Mouse (Mus musculus) forebrain, embryonic 11.5 days (tissue): Measurements from ENCODE around the gene 4933425L06Rik. TPM values are rescaled to one million over a fixed set of nuclear protein-coding genes. Genes with fewer than 3 reads are reported as not detected.
A peak's percentile ranks its signal among the peaks of the same experiment; 100 is the strongest.

ENCODE experiments used
- ATAC-seq: fragments of 200-750 bp; cut with Nextera tagmentation; replicated peaks from 2 replicates; pipeline ENCODE4 v1.8.0; 2017; ENCODE audit warnings: moderate TSS enrichment; ENCODE audit not compliant: low FRiP score
- DNase-seq: peaks from one replicate; pipeline ENCODE4 v3.0.0-alpha.2; 2017; ENCODE audit warnings: low spot score
- H3K27ac ChIP-seq: fragments of 300-500 bp; sonication (generic); 2 replicates; pipeline ENCODE4 v1.5.1; 2014; ENCODE audit warnings: low read depth, low read length
- H3K27me3 ChIP-seq: fragments of 300-500 bp; sonication (generic); 2 replicates; pipeline ENCODE4 v1.6.1; 2014; ENCODE audit warnings: mild to moderate bottlenecking, low read length, mixed read lengths; ENCODE audit not compliant: control insufficient read depth, insufficient read depth
- H3K36me3 ChIP-seq: fragments of 300-500 bp; sonication (generic); 2 replicates; pipeline ENCODE4 v1.6.1; 2014; ENCODE audit warnings: mild to moderate bottlenecking, low read length, moderate library complexity, mixed read lengths; ENCODE audit not compliant: control insufficient read depth, insufficient read depth
- H3K4me1 ChIP-seq: fragments of 300-500 bp; sonication (generic); replicated peaks from 2 replicates; pipeline ENCODE4 v1.6.1; 2014; ENCODE audit warnings: low read length, mixed read lengths; ENCODE audit not compliant: control insufficient read depth, insufficient read depth
- H3K4me2 ChIP-seq: fragments of 300-500 bp; sonication (generic); 2 replicates; pipeline ENCODE4 v1.6.1; 2014; ENCODE audit warnings: low read depth, mild to moderate bottlenecking, low read length, moderate library complexity, mixed read lengths; ENCODE audit not compliant: severe bottlenecking
- H3K4me3 ChIP-seq: fragments of 300-500 bp; sonication (generic); 2 replicates; pipeline ENCODE4 v1.5.1; 2014; ENCODE audit warnings: low read depth, low read length
- H3K9ac ChIP-seq: fragments of 300-500 bp; sonication (generic); 2 replicates; pipeline ENCODE4 v1.6.1; 2014; ENCODE audit warnings: low read length
- H3K9me3 ChIP-seq: fragments of 300-500 bp; sonication (generic); 2 replicates; pipeline ENCODE4 v1.6.1; 2016; ENCODE audit warnings: low read length, mixed read lengths; ENCODE audit not compliant: control insufficient read depth
- WGBS: fragments of 180-500 bp; shearing (Covaris S2); extraction: QIAGEN DNeasy Blood & Tissue Kit; methylation state at CpG from one replicate; pipeline ENCODE4 v1.1.7; 2014; 5-methylcytosine and 5-hydroxymethylcytosine counted together
- polyA plus RNA-seq: library from polyadenylated mRNA; unstranded; fragments of >200 nt; fragmentation: Nextera tagmentation; extraction: Ambion mirVana; gene quantifications from 2 replicates; pipeline ENCODE4 v1.2.1, GENCODE M21; 2014

Gene 4933425L06Rik
- polyA plus RNA-seq, 1 experiment from 2014 or later: not detected

DNA sequence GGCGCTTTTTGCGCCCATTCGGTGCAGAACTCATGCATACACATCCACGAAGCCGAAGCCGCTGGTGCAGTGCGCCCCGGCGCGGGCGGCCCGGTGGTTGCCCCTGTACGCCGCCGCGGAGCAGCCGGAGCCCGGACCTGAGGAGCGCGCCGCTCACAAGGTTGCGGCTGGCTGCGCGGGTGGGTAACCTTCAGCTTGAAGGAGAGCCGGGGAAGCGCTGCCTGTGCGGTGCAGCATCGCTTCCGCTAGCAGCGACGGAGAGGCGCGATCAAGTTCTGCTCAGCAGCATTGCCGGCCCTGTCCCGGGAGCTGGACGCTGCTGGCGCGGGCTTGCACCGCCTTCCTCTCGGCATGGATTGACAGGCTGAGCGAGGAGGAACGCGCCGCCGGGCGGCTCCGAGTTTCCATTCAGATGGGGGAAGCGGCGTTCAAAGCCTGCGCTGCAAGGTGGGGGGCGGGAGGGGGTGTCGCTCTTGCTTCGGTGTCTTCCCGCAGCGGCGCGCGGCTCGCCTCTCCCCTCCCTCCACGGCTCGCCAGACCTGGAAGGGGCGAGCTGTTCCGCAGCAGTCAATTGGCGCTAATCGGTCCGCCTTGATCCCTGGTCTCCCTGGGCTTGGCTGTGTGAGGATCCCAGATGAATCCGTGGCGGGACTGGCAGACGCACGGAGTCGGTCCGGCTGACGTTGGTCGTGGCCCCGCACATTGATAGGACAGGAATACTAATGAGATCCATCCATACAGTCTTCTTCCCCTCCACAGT is 27.6 kb upstream of the 4933425L06Rik start, which contains the start of gene Rgs7bp:
Rgs7bp (minus strand) TSS at position 750 of the 760 bp plus-strand sequence.
- WGBS: 0% methylated on average over 74 of the region's 75 CpGs

DNA sequence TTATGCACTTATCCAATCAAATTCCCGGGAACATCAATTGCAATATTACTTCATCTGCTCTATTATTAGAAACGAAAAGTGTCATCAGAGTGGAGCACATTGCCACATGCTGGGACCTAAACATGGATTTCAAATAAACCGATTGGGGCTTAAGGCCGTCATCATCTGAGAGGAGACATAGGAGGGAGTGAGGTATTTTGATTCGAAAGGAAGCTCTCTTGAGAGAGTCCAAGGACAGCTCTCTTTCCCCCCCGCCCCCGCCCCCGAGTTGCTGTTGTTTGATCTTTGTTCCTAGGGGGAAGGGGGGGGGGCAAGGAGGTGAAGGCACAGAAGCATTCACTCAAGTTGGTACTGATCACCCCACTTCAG is 27.0 kb upstream of the 4933425L06Rik start:
- ATAC-seq (peak; percentile 34), DNase-seq (no peak)
- Histone ChIP-seq H3K4me1 (peaks cover 4% of the 10 kb centered on the region; the same call in 1 of the 2 replicates), H3K4me2 (peak overlapping the region; percentile 93), H3K27me3 (peaks cover 11% of the 10 kb centered on the region; the same call in 1 of the 2 replicates), H3K36me3 (no peaks in the 10 kb centered on the region), H3K9ac (peak overlapping the region; percentile 71), H3K27ac (no peak overlapping the region), H3K9me3 (no peaks in the 10 kb centered on the region), H3K4me3 (peak overlapping the region; percentile 64)
- under 1% methylated on average over 8 of the region's 8 CpGs for WGBS

More for the DNA sequence above, 27.6 kb upstream of the 4933425L06Rik start, which contains the start of gene Rgs7bp:
- ATAC-seq (peak; percentile 88), DNase-seq (peak; percentile 90)
- Histone ChIP-seq H3K9ac (peak within 1 kb of the TSS; percentile 71), H3K27me3 (peaks cover 11% of the 10 kb centered on the region; the same call in 1 of the 2 replicates), H3K4me1 (peaks cover 4% of the 10 kb centered on the region; the same call in 1 of the 2 replicates), H3K36me3 (no peaks in the 10 kb centered on the region), H3K4me3 (peak within 1 kb of the TSS; percentile 64), H3K4me2 (peak within 1 kb of the TSS; percentile 93), H3K9me3 (no peaks in the 10 kb centered on the region), H3K27ac (peak within 1 kb of the TSS; percentile 31; the same call in 1 of the 2 replicates)

DNA sequence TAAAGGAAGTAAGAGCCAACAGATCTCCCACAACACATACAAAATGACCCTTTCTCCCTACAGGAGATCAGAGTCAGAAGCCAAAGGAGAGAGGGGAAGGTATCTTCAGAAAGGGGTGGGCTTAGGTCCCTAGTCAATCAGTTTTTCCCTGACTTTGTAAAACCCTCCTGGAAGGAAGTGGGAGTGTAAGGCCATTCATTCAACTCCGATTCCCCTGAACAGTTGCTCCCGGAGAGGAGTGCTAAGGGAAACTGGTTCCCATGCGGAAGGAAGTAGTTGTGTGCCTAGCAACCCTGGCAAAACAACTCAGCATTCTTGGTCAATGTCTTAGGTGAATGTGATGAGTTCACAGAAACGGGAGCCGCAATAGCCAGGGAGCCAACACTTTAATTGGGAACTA is 26.5 kb upstream of the 4933425L06Rik start:
- no peaks in the 10 kb centered on the region for H3K36me3 ChIP-seq
- H3K27ac ChIP-seq: no peak overlapping the region
- H3K4me1 ChIP-seq: peaks cover 4% of the 10 kb centered on the region; the same call in 1 of the 2 replicates
- no peak overlapping the region for H3K9ac ChIP-seq
- WGBS: 24% methylated on average over 5 of the region's 5 CpGs
- H3K27me3 ChIP-seq: peaks cover 11% of the 10 kb centered on the region; the same call in 1 of the 2 replicates
- H3K4me3 ChIP-seq: no peak overlapping the region; the same call in 1 of the 2 replicates
- peak overlapping the region; percentile 93 for H3K4me2 ChIP-seq
- no peaks in the 10 kb centered on the region for H3K9me3 ChIP-seq
- ATAC-seq: no peak
- no peak for DNase-seq

DNA sequence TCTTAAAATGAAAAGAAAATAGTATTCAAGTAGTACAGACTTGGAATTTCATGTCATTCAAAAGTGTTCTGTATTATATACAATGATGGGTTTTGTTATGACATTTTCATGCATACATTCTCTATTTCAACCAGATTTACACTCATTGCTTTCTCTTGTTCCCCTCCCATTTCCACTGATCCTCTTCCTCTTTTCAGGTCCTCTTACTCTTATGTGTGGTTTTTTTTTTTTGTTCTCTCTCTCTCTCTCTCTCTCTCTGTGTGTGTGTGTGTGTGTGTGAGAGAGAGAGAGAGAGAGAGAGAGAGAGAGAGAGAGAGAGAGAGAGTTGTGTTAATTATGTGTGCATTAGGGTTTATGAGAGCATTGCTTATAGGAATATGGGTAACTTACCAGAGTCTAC is 15.8 kb upstream of the 4933425L06Rik start:
- Histone ChIP-seq H3K4me3 (no peak overlapping the region), H3K9me3 (no peaks in the 10 kb centered on the region), H3K27ac (no peak overlapping the region), H3K36me3 (no peaks in the 10 kb centered on the region), H3K4me2 (no peak overlapping the region), H3K27me3 (no peaks in the 10 kb centered on the region), H3K9ac (no peak overlapping the region), H3K4me1 (no peaks in the 10 kb centered on the region)
- no peak for ATAC-seq
- DNase-seq: no peak

DNA sequence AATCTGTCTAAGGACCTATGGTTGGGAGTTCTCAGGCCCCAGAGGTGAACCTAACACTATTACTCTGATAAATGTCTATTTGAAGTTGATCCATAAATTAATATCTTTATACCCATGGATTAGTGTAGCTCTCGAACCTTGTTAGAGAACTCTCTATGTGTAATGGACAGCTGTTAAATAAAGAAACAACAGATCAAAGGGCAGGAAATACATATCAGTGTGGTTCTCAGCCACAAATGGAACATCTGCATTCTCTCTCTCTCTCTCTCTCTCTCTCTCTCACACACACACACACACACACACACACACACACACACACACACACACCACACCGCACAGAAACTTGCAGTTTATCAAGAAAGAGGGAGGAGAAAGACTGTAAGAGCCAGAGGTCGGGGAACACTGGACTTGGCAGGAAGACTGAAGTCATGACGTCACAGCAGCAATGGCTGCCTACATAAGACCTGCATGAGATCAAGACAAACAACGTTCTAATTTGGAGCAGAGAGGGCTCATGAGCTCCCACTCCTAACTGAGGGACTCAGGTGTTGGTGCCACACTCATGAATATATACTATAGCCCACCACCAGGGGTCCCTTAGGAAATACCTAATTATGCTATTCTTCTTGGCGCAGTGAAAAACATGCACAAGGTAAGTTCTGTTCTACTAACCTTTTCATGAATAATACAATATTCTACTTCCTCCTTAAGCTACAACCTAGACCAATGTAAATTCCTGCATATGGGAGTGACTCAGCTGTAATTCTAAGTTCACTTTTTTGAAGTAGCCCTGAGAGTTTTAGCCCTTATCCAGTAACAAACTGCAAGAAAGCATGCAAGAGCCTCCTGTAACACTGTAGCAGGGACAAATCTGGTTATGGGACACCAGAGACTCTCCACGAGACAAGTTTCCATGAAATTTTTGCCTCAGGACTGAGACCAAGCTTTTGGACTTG is 14.8 kb upstream of the 4933425L06Rik start:
- Histone ChIP-seq H3K4me2 (no peak overlapping the region), H3K27me3 (no peaks in the 10 kb centered on the region), H3K27ac (no peak overlapping the region), H3K4me3 (no peak overlapping the region), H3K9ac (no peak overlapping the region), H3K4me1 (no peaks in the 10 kb centered on the region), H3K36me3 (no peaks in the 10 kb centered on the region), H3K9me3 (no peaks in the 10 kb centered on the region)
- 76% methylated on average over 7 of the region's 7 CpGs for WGBS
- ATAC-seq (peak; percentile 18; the same call in 1 of the 2 replicates), DNase-seq (no peak)

- Histone ChIP-seq H3K9me3 (no peaks in the 10 kb centered on the region), H3K27ac (no peak overlapping the region), H3K9ac (no peak overlapping the region), H3K4me2 (no peak overlapping the region), H3K4me3 (no peak overlapping the region), H3K4me1 (no peaks in the 10 kb centered on the region), H3K36me3 (no peaks in the 10 kb centered on the region), H3K27me3 (no peaks in the 10 kb centered on the region)
- DNase-seq (no peak), ATAC-seq (no peak)
- WGBS: 90% methylated on average over 3 of the region's 3 CpGs
Observed at GRCm38 (mm10) chr13:105089276-105089675, 7.4 kb downstream of the 4933425L06Rik start.

DNA sequence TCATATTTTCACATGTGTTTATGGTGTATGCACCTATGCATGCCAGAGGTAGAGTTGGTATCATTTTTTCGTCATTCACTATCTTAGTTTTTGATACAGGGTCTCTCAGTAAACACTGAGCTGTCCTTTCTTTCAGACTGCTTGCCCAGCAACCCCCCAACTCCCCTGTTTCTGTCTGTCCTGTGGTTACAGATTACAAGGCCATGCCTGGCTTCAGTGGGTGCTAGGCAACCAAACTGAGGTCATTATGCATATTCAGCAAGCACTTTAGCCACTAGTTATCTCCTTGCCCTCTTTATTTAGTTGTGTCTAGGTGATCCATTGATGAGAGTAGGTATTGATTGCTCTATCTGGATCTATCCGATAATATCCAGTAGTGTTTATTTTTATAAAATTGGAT is 14.4 kb downstream of the 4933425L06Rik start:
- DNase-seq: no peak
- H3K36me3 ChIP-seq: no peaks in the 10 kb centered on the region
- H3K4me2 ChIP-seq: no peak overlapping the region
- H3K9ac ChIP-seq: no peak overlapping the region
- no peaks in the 10 kb centered on the region for H3K9me3 ChIP-seq
- 0 out of 2 replicates have a peak, but pooled peaks have one; percentile 30 for ATAC-seq
- no peaks in the 10 kb centered on the region for H3K27me3 ChIP-seq
- H3K4me1 ChIP-seq: no peaks in the 10 kb centered on the region
- 84% methylated on average over 2 of the region's 2 CpGs for WGBS
- H3K27ac ChIP-seq: no peak overlapping the region
- H3K4me3 ChIP-seq: no peak overlapping the region

DNA sequence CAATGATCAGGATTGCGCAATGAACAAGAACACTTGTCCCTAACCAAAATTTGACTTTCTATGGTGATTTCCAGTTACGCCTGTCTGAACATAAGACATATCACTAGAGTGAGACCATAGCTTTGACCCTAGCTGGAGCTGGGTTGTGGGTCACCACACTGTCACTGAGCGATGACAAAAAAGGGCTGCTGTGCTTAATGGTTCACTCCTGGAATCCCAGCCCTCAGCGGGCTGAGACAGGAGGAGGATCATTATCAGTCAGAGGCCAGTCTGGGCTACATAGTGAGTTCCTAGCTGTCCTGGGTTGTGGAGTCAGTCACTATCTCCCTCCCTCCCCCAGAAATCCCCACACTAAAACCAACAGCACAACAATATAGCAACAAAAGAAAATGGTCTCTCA is 18.8 kb downstream of the 4933425L06Rik start:
- Histone ChIP-seq H3K4me2 (no peak overlapping the region), H3K27ac (no peak overlapping the region), H3K9me3 (no peaks in the 10 kb centered on the region), H3K4me1 (no peaks in the 10 kb centered on the region), H3K36me3 (no peaks in the 10 kb centered on the region), H3K9ac (no peak overlapping the region), H3K27me3 (no peaks in the 10 kb centered on the region), H3K4me3 (no peak overlapping the region)
- WGBS: 89% methylated on average over 4 of the region's 4 CpGs
- ATAC-seq: no peak
- DNase-seq: no peak
